Mouse (Mus musculus) bone marrow, adult 2 months (tissue): ENCODE results near the gene Zfp704. TPM values are rescaled to one million over a fixed set of nuclear protein-coding genes. Genes with fewer than 3 reads are reported as not detected.
A peak's percentile ranks its signal among the peaks of the same experiment; 100 is the strongest.

Source experiments
- H3K27ac ChIP-seq: fragments of 200-500 bp; 2 replicates; pipeline ENCODE4 v1.5.1; 2012; ENCODE audit warnings: low read depth, mild to moderate bottlenecking, control low read depth, inconsistent platforms, low read length; ENCODE audit not compliant: control insufficient read depth, poor library complexity, insufficient read depth
- H3K4me1 ChIP-seq: fragments of 200-500 bp; 2 replicates; pipeline ENCODE4 v1.6.1; 2011; ENCODE audit warnings: low read length; ENCODE audit not compliant: control insufficient read depth, insufficient read depth
- H3K4me3 ChIP-seq: fragments of 200-500 bp; replicated peaks from 2 replicates; pipeline ENCODE3; 2011; ENCODE audit warnings: mild to moderate bottlenecking, low read depth, low read length, control low read depth; ENCODE audit not compliant: control insufficient read depth
- CTCF ChIP-seq: fragments of 200-500 bp; IDR thresholded peaks from 2 replicates; pipeline ENCODE4 v1.5.1; 2011; ENCODE audit warnings: low read length, control low read depth; ENCODE audit not compliant: control insufficient read depth, insufficient read depth
- POLR2A ChIP-seq: fragments of 200-500 bp; IDR thresholded peaks from 2 replicates; pipeline ENCODE4 v1.6.1; 2011; ENCODE audit warnings: low read depth, mild to moderate bottlenecking, control low read depth, low read length, borderline replicate concordance; ENCODE audit not compliant: control insufficient read depth
- WGBS: fragments of 180-500 bp; shearing (Covaris S2); methylation state at CpG from one replicate; pipeline ENCODE4 v1.1.7; 2018; 5-methylcytosine and 5-hydroxymethylcytosine counted together
- polyA plus RNA-seq: library from polyadenylated mRNA; stranded (reverse); fragments of >200 nt; gene quantifications from 2 replicates; pipeline ENCODE4 v1.2.4, GENCODE M21; 2011; ENCODE audit warnings: low replicate concordance; ENCODE audit not compliant: missing spikeins, insufficient read depth, insufficient read length

The Zfp704 gene
- 1.2 and 2.1 TPM in 2 replicates for polyA plus RNA-seq

- peak within 1 kb of the TSS; percentile 59 for H3K27ac ChIP-seq
- 22% methylated on average over 97 of the region's 97 CpGs for WGBS
- H3K4me1 ChIP-seq = no peaks in the 10 kb centered on the region
- peak within 1 kb of the TSS; percentile 83 for H3K4me3 ChIP-seq
- TF ChIP-seq CTCF (peak; percentile 35; the same call in 1 of the 2 replicates), POLR2A (peak; percentile 50; the same call in 1 of the 2 replicates)
Observed at GRCm38 (mm10) chr3:9609581-9610341, at the start of gene Zfp704. TSS of gene Zfp704 (minus strand) at chr3:9610085.

- H3K4me3 ChIP-seq = no peak overlapping the region
- H3K4me1 ChIP-seq = no peaks in the 10 kb centered on the region; the same call in 1 of the 2 replicates
- 14% methylated on average over 10 of the region's 10 CpGs for WGBS
- TF ChIP-seq POLR2A (no peak), CTCF (no peak)
- no peak overlapping the region for H3K27ac ChIP-seq
Observed at GRCm38 (mm10) chr3:9633036-9634005, 23.4 kb upstream of the Zfp704 start.

- Histone ChIP-seq H3K27ac (no peak overlapping the region), H3K4me1 (no peaks in the 10 kb centered on the region; the same call in 1 of the 2 replicates), H3K4me3 (no peak overlapping the region)
- TF ChIP-seq CTCF (no peak), POLR2A (no peak)
- 18% methylated on average over 17 of the region's 17 CpGs for WGBS
Observed at GRCm38 (mm10) chr3:9629951-9630350, 20.1 kb upstream of the Zfp704 start.

- Histone ChIP-seq H3K4me1 (no peaks in the 10 kb centered on the region), H3K27ac (no peak overlapping the region), H3K4me3 (no peak overlapping the region)
- TF ChIP-seq CTCF (no peak), POLR2A (no peak)
- WGBS = 77% methylated on average over 4 of the region's 4 CpGs
Observed at GRCm38 (mm10) chr3:9628041-9628440, 18.2 kb upstream of the Zfp704 start.

- TF ChIP-seq POLR2A (no peak), CTCF (no peak)
- H3K4me1 ChIP-seq = no peaks in the 10 kb centered on the region
- H3K27ac ChIP-seq = no peak overlapping the region
- H3K4me3 ChIP-seq = no peak overlapping the region
- 26% methylated on average over 5 of the region's 5 CpGs for WGBS
Observed at GRCm38 (mm10) chr3:9626149-9626548, 16.3 kb upstream of the Zfp704 start.

GRCm38 (mm10) chr3:9620611-9621010 lies 10.7 kb upstream of the Zfp704 start:
- no peaks in the 10 kb centered on the region for H3K4me1 ChIP-seq
- H3K27ac ChIP-seq = no peak overlapping the region
- no peak for TF ChIP-seq POLR2A
- no peak for TF ChIP-seq CTCF
- H3K4me3 ChIP-seq = no peak overlapping the region
- WGBS = 84% methylated on average over 12 of the region's 12 CpGs

GRCm38 (mm10) chr3:9619562-9620275 lies 9.8 kb upstream of the Zfp704 start:
- Histone ChIP-seq H3K4me1 (no peaks in the 10 kb centered on the region), H3K4me3 (no peak overlapping the region), H3K27ac (no peak overlapping the region)
- TF ChIP-seq CTCF = no peak
- no peak for TF ChIP-seq POLR2A
- 46% methylated on average over 6 of the region's 6 CpGs for WGBS

GRCm38 (mm10) chr3:9617101-9617500 lies 7.2 kb upstream of the Zfp704 start:
- H3K27ac ChIP-seq = no peak overlapping the region
- 85% methylated on average over 9 of the region's 9 CpGs for WGBS
- TF ChIP-seq CTCF = no peak
- TF ChIP-seq POLR2A = no peak
- H3K4me1 ChIP-seq = no peaks in the 10 kb centered on the region
- no peak overlapping the region for H3K4me3 ChIP-seq

- H3K27ac ChIP-seq = no peak overlapping the region
- TF ChIP-seq POLR2A (no peak), CTCF (no peak)
- no peaks in the 10 kb centered on the region for H3K4me1 ChIP-seq
- WGBS = 79% methylated on average over 12 of the region's 12 CpGs
- H3K4me3 ChIP-seq = no peak overlapping the region
Observed at GRCm38 (mm10) chr3:9614676-9615075, 4.8 kb upstream of the Zfp704 start.
